Mouse (Mus musculus): ENCODE results near the gene Il17c. TPM values are rescaled to one million over a fixed set of nuclear protein-coding genes. Genes with fewer than 3 reads are reported as not detected.
A peak's percentile ranks its signal among the peaks of the same experiment; 100 is the strongest.

Gene Il17c
- polyA plus RNA-seq, 1 experiment from 2014 or later, result not detected

- Histone ChIP-seq H3K27me3 (ENCODE audit: insufficient read depth, low read length) (no peaks in the 10 kb centered on the region; the same call in 1 of the 2 replicates), H3K4me2 (replicated peaks; ENCODE audit: low read depth, low read length) (no peak overlapping the region), H3K9me3 (ENCODE audit: low read length) (no peaks in the 10 kb centered on the region), H3K4me3 (ENCODE audit: low read length) (no peak overlapping the region), H3K36me3 (ENCODE audit: insufficient read depth, low read length) (no peaks in the 10 kb centered on the region), H3K9ac (replicated peaks; ENCODE audit: low read length) (no peak overlapping the region), H3K4me1 (ENCODE audit: insufficient read depth, low read length) (no peaks in the 10 kb centered on the region), H3K27ac (ENCODE audit: low read length) (no peak overlapping the region)
- 91% methylated on average over 10 of the region's 10 CpGs for WGBS
- ATAC-seq (ENCODE audit: low FRiP score, low TSS enrichment), result no peak
Measured at GRCm38 (mm10) chr8:122452154-122452553, 30.3 kb downstream of the Il17c start.

GRCm38 (mm10) chr8:122454409-122454808, 32.6 kb downstream of the Il17c start:
- WGBS, result 89% methylated on average over 6 of the region's 6 CpGs
- Histone ChIP-seq H3K27me3 (ENCODE audit: insufficient read depth, low read length) (peaks cover 19% of the 10 kb centered on the region), H3K9me3 (ENCODE audit: low read length) (no peaks in the 10 kb centered on the region), H3K27ac (ENCODE audit: low read length) (no peak overlapping the region), H3K9ac (replicated peaks; ENCODE audit: low read length) (no peak overlapping the region), H3K4me1 (ENCODE audit: insufficient read depth, low read length) (no peaks in the 10 kb centered on the region), H3K4me3 (ENCODE audit: low read length) (no peak overlapping the region), H3K4me2 (replicated peaks; ENCODE audit: low read depth, low read length) (no peak overlapping the region), H3K36me3 (ENCODE audit: insufficient read depth, low read length) (no peaks in the 10 kb centered on the region)
- no peak for ATAC-seq (ENCODE audit: low FRiP score, low TSS enrichment)

GRCm38 (mm10) chr8:122457171-122457570, 35.4 kb downstream of the Il17c start:
- Histone ChIP-seq H3K9me3 (ENCODE audit: low read length) (no peaks in the 10 kb centered on the region), H3K4me1 (ENCODE audit: insufficient read depth, low read length) (peaks cover 14% of the 10 kb centered on the region), H3K4me2 (replicated peaks; ENCODE audit: low read depth, low read length) (no peak overlapping the region), H3K27me3 (ENCODE audit: insufficient read depth, low read length) (peaks cover 46% of the 10 kb centered on the region), H3K9ac (replicated peaks; ENCODE audit: low read length) (no peak overlapping the region), H3K4me3 (ENCODE audit: low read length) (no peak overlapping the region), H3K36me3 (ENCODE audit: insufficient read depth, low read length) (no peaks in the 10 kb centered on the region), H3K27ac (ENCODE audit: low read length) (no peak overlapping the region)
- ATAC-seq (ENCODE audit: low FRiP score, low TSS enrichment), result no peak
- 77% methylated on average over 11 of the region's 11 CpGs for WGBS

GRCm38 (mm10) chr8:122459218-122459900, 37.5 kb downstream of the Il17c start:
- 52% methylated on average over 6 of the region's 6 CpGs for WGBS
- no peak overlapping the region for H3K4me2 ChIP-seq (replicated peaks; ENCODE audit: low read depth, low read length)
- H3K9me3 ChIP-seq (ENCODE audit: low read length), result no peaks in the 10 kb centered on the region; the same call in 1 of the 2 replicates
- H3K4me3 ChIP-seq (ENCODE audit: low read length), result no peak overlapping the region
- peaks cover 14% of the 10 kb centered on the region for H3K4me1 ChIP-seq (ENCODE audit: insufficient read depth, low read length)
- no peak for ATAC-seq (ENCODE audit: low FRiP score, low TSS enrichment)
- H3K36me3 ChIP-seq (ENCODE audit: insufficient read depth, low read length), result no peaks in the 10 kb centered on the region
- no peak overlapping the region for H3K9ac ChIP-seq (replicated peaks; ENCODE audit: low read length)
- H3K27me3 ChIP-seq (ENCODE audit: insufficient read depth, low read length), result peaks cover 55% of the 10 kb centered on the region
- H3K27ac ChIP-seq (ENCODE audit: low read length), result no peak overlapping the region

- whole genome bisulfite sequencing, result 23% methylated on average over 7 of the region's 7 CpGs
- no peak overlapping the region for H3K27ac ChIP-seq (ENCODE audit: low read length)
- peak overlapping the region; percentile 53 for H3K9ac ChIP-seq (replicated peaks; ENCODE audit: low read length)
- peaks cover 14% of the 10 kb centered on the region for H3K4me1 ChIP-seq (ENCODE audit: insufficient read depth, low read length)
- H3K36me3 ChIP-seq (ENCODE audit: insufficient read depth, low read length), result no peaks in the 10 kb centered on the region
- H3K27me3 ChIP-seq (ENCODE audit: insufficient read depth, low read length), result peaks cover 55% of the 10 kb centered on the region
- H3K4me3 ChIP-seq (ENCODE audit: low read length), result peak overlapping the region; percentile 38
- no peaks in the 10 kb centered on the region; the same call in 1 of the 2 replicates for H3K9me3 ChIP-seq (ENCODE audit: low read length)
- 0 out of 2 replicates have a peak, but pooled peaks have one; percentile 13 for ATAC-seq (ENCODE audit: low FRiP score, low TSS enrichment)
- H3K4me2 ChIP-seq (replicated peaks; ENCODE audit: low read depth, low read length), result peak overlapping the region; percentile 58
Measured at GRCm38 (mm10) chr8:122459990-122460389, 38.2 kb downstream of the Il17c start.

GRCm38 (mm10) chr8:122460524-122461472, 39.0 kb downstream of the Il17c start, which contains the start of gene Snai3:
TSS of gene Snai3 (minus strand) at chr8:122460733.
- 1% methylated on average over 54 of the region's 56 CpGs for WGBS
- no peak within 1 kb of the TSS for H3K27ac ChIP-seq (ENCODE audit: low read length)
- H3K27me3 ChIP-seq (ENCODE audit: insufficient read depth, low read length), result peaks cover 55% of the 10 kb centered on the region
- H3K4me2 ChIP-seq (replicated peaks; ENCODE audit: low read depth, low read length), result peak within 1 kb of the TSS; percentile 58
- peak; percentile 92 for ATAC-seq (ENCODE audit: low FRiP score, low TSS enrichment)
- peak within 1 kb of the TSS; percentile 53 for H3K9ac ChIP-seq (replicated peaks; ENCODE audit: low read length)
- peaks cover 14% of the 10 kb centered on the region for H3K4me1 ChIP-seq (ENCODE audit: insufficient read depth, low read length)
- H3K36me3 ChIP-seq (ENCODE audit: insufficient read depth, low read length), result no peaks in the 10 kb centered on the region; the same call in 1 of the 2 replicates
- H3K9me3 ChIP-seq (ENCODE audit: low read length), result no peaks in the 10 kb centered on the region; the same call in 1 of the 2 replicates
- peak within 1 kb of the TSS; percentile 38 for H3K4me3 ChIP-seq (ENCODE audit: low read length)

- whole genome bisulfite sequencing, result 65% methylated on average over 11 of the region's 11 CpGs
- H3K4me2 ChIP-seq (replicated peaks; ENCODE audit: low read depth, low read length), result no peak overlapping the region
- H3K27ac ChIP-seq (ENCODE audit: low read length), result no peak overlapping the region
Measured at GRCm38 (mm10) chr8:122461473-122462148, 39.8 kb downstream of the Il17c start.

GRCm38 (mm10) chr8:122462510-122462909, 40.7 kb downstream of the Il17c start:
- H3K4me3 ChIP-seq (ENCODE audit: low read length), result no peak overlapping the region
- peaks cover 6% of the 10 kb centered on the region for H3K36me3 ChIP-seq (ENCODE audit: insufficient read depth, low read length)
- H3K9me3 ChIP-seq (ENCODE audit: low read length), result no peaks in the 10 kb centered on the region; the same call in 1 of the 2 replicates
- 68% methylated on average over 8 of the region's 8 CpGs for WGBS
- H3K4me2 ChIP-seq (replicated peaks; ENCODE audit: low read depth, low read length), result no peak overlapping the region
- ATAC-seq (ENCODE audit: low FRiP score, low TSS enrichment), result no peak
- peaks cover 14% of the 10 kb centered on the region for H3K4me1 ChIP-seq (ENCODE audit: insufficient read depth, low read length)
- H3K9ac ChIP-seq (replicated peaks; ENCODE audit: low read length), result no peak overlapping the region
- H3K27me3 ChIP-seq (ENCODE audit: insufficient read depth, low read length), result peaks cover 53% of the 10 kb centered on the region
- H3K27ac ChIP-seq (ENCODE audit: low read length), result no peak overlapping the region

More at GRCm38 (mm10) chr8:122461473-122462148, 39.8 kb downstream of the Il17c start:
- Histone ChIP-seq H3K27me3 (ENCODE audit: insufficient read depth, low read length) (peaks cover 55% of the 10 kb centered on the region), H3K4me1 (ENCODE audit: insufficient read depth, low read length) (peaks cover 14% of the 10 kb centered on the region), H3K9ac (replicated peaks; ENCODE audit: low read length) (no peak overlapping the region), H3K9me3 (ENCODE audit: low read length) (no peaks in the 10 kb centered on the region; the same call in 1 of the 2 replicates), H3K4me3 (ENCODE audit: low read length) (no peak overlapping the region), H3K36me3 (ENCODE audit: insufficient read depth, low read length) (peaks cover 2% of the 10 kb centered on the region)
- ATAC-seq (ENCODE audit: low FRiP score, low TSS enrichment), result no peak

All from kidney, embryonic 16.5 days (tissue).